Mouse (Mus musculus): ENCODE results near the gene Olfr543.
A peak's percentile ranks its signal among the peaks of the same experiment; 100 is the strongest.

Olfr543 gene

GRCm38 (mm10) chr7:102472675-102473074, 8.8 kb downstream of the Olfr543 start:
- no peak for DNase-seq

- no peak for DNase-seq
Measured at GRCm38 (mm10) chr7:102467566-102467965, 13.9 kb downstream of the Olfr543 start.

GRCm38 (mm10) chr7:102458618-102459380, 22.7 kb downstream of the Olfr543 start:
- DNase-seq = no peak

GRCm38 (mm10) chr7:102446438-102446837, 35.0 kb downstream of the Olfr543 start:
- DNase-seq = no peak

GRCm38 (mm10) chr7:102444301-102444700, 37.2 kb downstream of the Olfr543 start:
- DNase-seq = no peak

- DNase-seq = no peak
Measured at GRCm38 (mm10) chr7:102442432-102442831, 39.0 kb downstream of the Olfr543 start.

GRCm38 (mm10) chr7:102441657-102442391, 39.7 kb downstream of the Olfr543 start, which contains the start of gene Rrm1:
TSS of gene Rrm1 (plus strand) at chr7:102441695.
- DNase-seq = peak; percentile 91

- DNase-seq = no peak
Measured at GRCm38 (mm10) chr7:102440822-102441656, 40.4 kb downstream of the Olfr543 start.

GRCm38 (mm10) chr7:102434344-102434743, 47.1 kb downstream of the Olfr543 start:
- no peak for DNase-seq
